Mouse (Mus musculus) limb, embryonic 11.5 days (tissue): ENCODE data around the gene Eif4b. TPM values are rescaled to one million over a fixed set of nuclear protein-coding genes. Genes with fewer than 3 reads are reported as not detected.

ENCODE experiments used
- ATAC-seq: fragments of 200-750 bp; cut with Nextera tagmentation; 2 replicates; pipeline ENCODE4 v1.8.0; 2017; ENCODE audit warnings: low read depth; ENCODE audit not compliant: insufficient number of reproducible peaks, low FRiP score, low TSS enrichment
- DNase-seq: peaks from one replicate; pipeline ENCODE4 v3.0.0-alpha.2; 2015; ENCODE audit warnings: low spot score
- H3K27ac ChIP-seq: fragments of 300-500 bp; sonication (generic); replicated peaks from 2 replicates; pipeline ENCODE4 v1.5.1; 2014; ENCODE audit warnings: low read depth, mild to moderate bottlenecking, low read length
- H3K27me3 ChIP-seq: fragments of 300-500 bp; sonication (generic); 2 replicates; pipeline ENCODE4 v1.6.1; 2014; ENCODE audit warnings: mild to moderate bottlenecking, low read length, mixed read lengths; ENCODE audit not compliant: control insufficient read depth, insufficient read depth
- H3K36me3 ChIP-seq: fragments of 300-500 bp; sonication (generic); 2 replicates; pipeline ENCODE4 v1.6.1; 2014; ENCODE audit warnings: mild to moderate bottlenecking, low read length, moderate library complexity, mixed read lengths; ENCODE audit not compliant: control insufficient read depth, insufficient read depth
- H3K4me1 ChIP-seq: fragments of 300-500 bp; sonication (generic); 2 replicates; pipeline ENCODE4 v1.6.1; 2014; ENCODE audit warnings: low read length, mixed read lengths; ENCODE audit not compliant: control insufficient read depth, insufficient read depth
- H3K4me2 ChIP-seq: fragments of 300-500 bp; sonication (generic); 2 replicates; pipeline ENCODE4 v1.6.1; 2014; ENCODE audit warnings: low read depth, mild to moderate bottlenecking, moderate library complexity; ENCODE audit not compliant: severe bottlenecking
- H3K4me3 ChIP-seq: fragments of 300-500 bp; sonication (generic); 2 replicates; pipeline ENCODE4 v1.5.1; 2014; ENCODE audit warnings: low read depth, low read length
- H3K9ac ChIP-seq: fragments of 300-500 bp; sonication (generic); 2 replicates; pipeline ENCODE4 v1.6.1; 2014; ENCODE audit warnings: mild to moderate bottlenecking, low read length
- H3K9me3 ChIP-seq: fragments of 300-500 bp; sonication (generic); 2 replicates; pipeline ENCODE4 v1.6.1; 2016; ENCODE audit warnings: low read length; ENCODE audit not compliant: control insufficient read depth
- WGBS: fragments of 180-500 bp; shearing (Covaris S2); extraction: QIAGEN DNeasy Blood & Tissue Kit; methylation state at CpG from one replicate; pipeline ENCODE4 v1.1.7; 2014; 5-methylcytosine and 5-hydroxymethylcytosine counted together
- polyA plus RNA-seq: library from polyadenylated mRNA; unstranded; fragments of >200 nt; fragmentation: Nextera tagmentation; extraction: Ambion mirVana; gene quantifications from 2 replicates; pipeline ENCODE4 v1.2.1, GENCODE M21; 2014

The Eif4b gene
- polyA plus RNA-seq, 1 experiment from 2014 or later, result 131 TPM

- H3K4me3 ChIP-seq, result no peak overlapping the region
- H3K36me3 ChIP-seq, result no peaks in the 10 kb centered on the region; the same call in 1 of the 2 replicates
Observed at GRCm38 (mm10) chr15:102110271-102110670, 36.7 kb downstream of the Eif4b start.

GRCm38 (mm10) chr15:102110701-102111494 lies 37.3 kb downstream of the Eif4b start:
- DNase-seq (no peak), ATAC-seq (no peak)
- H3K36me3 ChIP-seq, result no peaks in the 10 kb centered on the region; the same call in 1 of the 2 replicates
- WGBS, result 83% methylated on average over 29 of the region's 29 CpGs
- H3K27ac ChIP-seq, result no peak overlapping the region
- H3K9me3 ChIP-seq, result no peaks in the 10 kb centered on the region
- H3K4me1 ChIP-seq, result peaks cover 8% of the 10 kb centered on the region
- no peak overlapping the region for H3K9ac ChIP-seq
- H3K4me3 ChIP-seq, result no peak overlapping the region
- no peak overlapping the region for H3K4me2 ChIP-seq
- H3K27me3 ChIP-seq, result no peaks in the 10 kb centered on the region

More at GRCm38 (mm10) chr15:102110271-102110670, 36.7 kb downstream of the Eif4b start:
- ATAC-seq (no peak), DNase-seq (no peak)
- Histone ChIP-seq H3K27ac (no peak overlapping the region), H3K4me2 (no peak overlapping the region), H3K27me3 (no peaks in the 10 kb centered on the region), H3K4me1 (peaks cover 8% of the 10 kb centered on the region), H3K9ac (no peak overlapping the region), H3K9me3 (no peaks in the 10 kb centered on the region)
- 92% methylated on average over 7 of the region's 7 CpGs for WGBS

- WGBS, result 84% methylated on average over 11 of the region's 11 CpGs
- ATAC-seq (no peak), DNase-seq (no peak)
- Histone ChIP-seq H3K9me3 (no peaks in the 10 kb centered on the region), H3K27me3 (no peaks in the 10 kb centered on the region), H3K4me1 (peaks cover 3% of the 10 kb centered on the region; the same call in 1 of the 2 replicates), H3K27ac (no peak overlapping the region), H3K9ac (no peak overlapping the region), H3K4me3 (no peak overlapping the region), H3K4me2 (no peak overlapping the region), H3K36me3 (no peaks in the 10 kb centered on the region; the same call in 1 of the 2 replicates)
Observed at GRCm38 (mm10) chr15:102111495-102111829, 37.9 kb downstream of the Eif4b start.

- H3K4me1 ChIP-seq, result no peaks in the 10 kb centered on the region
- no peak for ATAC-seq
- no peak overlapping the region for H3K9ac ChIP-seq
- no peak overlapping the region for H3K4me2 ChIP-seq
- WGBS, result 94% methylated on average over 6 of the region's 6 CpGs
- H3K36me3 ChIP-seq, result no peaks in the 10 kb centered on the region; the same call in 1 of the 2 replicates
- H3K4me3 ChIP-seq, result no peak overlapping the region
- no peaks in the 10 kb centered on the region for H3K27me3 ChIP-seq
- H3K9me3 ChIP-seq, result no peaks in the 10 kb centered on the region
- H3K27ac ChIP-seq, result no peak overlapping the region
- DNase-seq, result no peak
Observed at GRCm38 (mm10) chr15:102112181-102112580, 38.6 kb downstream of the Eif4b start.

- WGBS, result 69% methylated on average over 8 of the region's 8 CpGs
- Histone ChIP-seq H3K27ac (no peak overlapping the region), H3K4me1 (no peaks in the 10 kb centered on the region), H3K27me3 (no peaks in the 10 kb centered on the region), H3K4me2 (no peak overlapping the region), H3K4me3 (no peak overlapping the region), H3K9ac (no peak overlapping the region), H3K36me3 (peaks cover 3% of the 10 kb centered on the region), H3K9me3 (no peaks in the 10 kb centered on the region)
- ATAC-seq (no peak), DNase-seq (no peak)
Observed at GRCm38 (mm10) chr15:102112827-102113226, 39.3 kb downstream of the Eif4b start.

DNA sequence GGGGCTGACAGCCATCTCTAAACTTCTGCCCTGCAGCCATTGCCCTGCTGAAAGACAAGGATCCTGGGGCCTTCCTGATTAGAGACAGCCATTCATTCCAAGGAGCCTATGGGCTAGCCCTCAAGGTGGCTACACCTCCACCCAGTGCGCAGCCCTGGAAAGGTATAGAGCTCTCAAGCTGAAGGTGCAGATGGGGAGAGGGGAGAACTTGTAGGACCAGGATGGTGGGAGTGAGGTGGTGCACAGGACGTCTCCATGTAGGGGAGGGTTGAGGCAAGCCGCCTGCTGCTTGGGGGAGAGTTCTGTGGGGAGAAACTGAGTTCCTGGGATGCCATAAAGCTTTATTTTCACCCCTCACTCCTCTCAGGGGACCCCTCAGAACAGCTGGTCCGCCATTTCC lies 40.1 kb downstream of the Eif4b start:
- Histone ChIP-seq H3K9ac (no peak overlapping the region), H3K4me1 (no peaks in the 10 kb centered on the region), H3K36me3 (peaks cover 7% of the 10 kb centered on the region), H3K4me2 (no peak overlapping the region), H3K27me3 (no peaks in the 10 kb centered on the region), H3K4me3 (no peak overlapping the region), H3K27ac (no peak overlapping the region), H3K9me3 (no peaks in the 10 kb centered on the region)
- ATAC-seq (no peak), DNase-seq (no peak)
- 78% methylated on average over 4 of the region's 4 CpGs for WGBS

DNA sequence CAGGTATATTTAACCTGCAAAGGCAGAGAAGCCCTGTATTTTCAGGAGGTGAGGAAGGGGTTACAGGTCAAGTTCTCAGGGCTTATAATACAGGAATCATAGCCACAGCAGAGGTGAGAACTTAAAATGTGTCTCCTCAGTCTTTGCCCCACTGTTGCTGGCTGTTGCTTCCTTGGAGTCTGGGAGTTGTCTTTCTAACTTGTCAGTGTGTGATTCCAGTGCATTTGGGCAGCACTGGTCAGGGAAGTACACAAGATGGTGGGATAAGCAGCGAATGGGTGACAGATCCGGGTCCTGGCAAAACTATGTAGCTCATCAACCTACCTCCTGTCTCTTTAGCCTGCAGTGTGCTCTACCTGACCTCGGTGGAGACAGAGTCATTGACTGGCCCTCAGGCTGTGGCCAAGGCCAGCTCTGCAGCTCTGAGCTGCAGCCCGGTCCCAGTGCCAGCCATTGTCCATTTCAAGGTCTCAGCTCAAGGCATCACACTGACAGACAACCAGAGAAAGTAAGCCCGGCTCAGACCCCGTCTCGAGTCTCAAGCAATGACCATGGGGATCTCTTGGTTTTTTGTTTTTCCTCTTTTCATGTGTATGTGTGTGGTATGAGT lies 41.2 kb downstream of the Eif4b start:
- H3K4me1 ChIP-seq, result no peaks in the 10 kb centered on the region
- H3K4me3 ChIP-seq, result no peak overlapping the region
- no peak overlapping the region for H3K4me2 ChIP-seq
- H3K9ac ChIP-seq, result no peak overlapping the region
- no peaks in the 10 kb centered on the region for H3K27me3 ChIP-seq
- ATAC-seq (no peak), DNase-seq (no peak)
- no peak overlapping the region for H3K27ac ChIP-seq
- H3K9me3 ChIP-seq, result no peaks in the 10 kb centered on the region
- WGBS, result 88% methylated on average over 7 of the region's 7 CpGs
- peaks cover 12% of the 10 kb centered on the region for H3K36me3 ChIP-seq

GRCm38 (mm10) chr15:102115731-102116231 lies 42.2 kb downstream of the Eif4b start:
- Histone ChIP-seq H3K4me1 (no peaks in the 10 kb centered on the region), H3K36me3 (peaks cover 13% of the 10 kb centered on the region), H3K9me3 (no peaks in the 10 kb centered on the region), H3K27ac (no peak overlapping the region), H3K27me3 (no peaks in the 10 kb centered on the region), H3K4me3 (no peak overlapping the region), H3K9ac (no peak overlapping the region), H3K4me2 (no peak overlapping the region)
- 76% methylated on average over 9 of the region's 9 CpGs for WGBS
- ATAC-seq, result no peak
- no peak for DNase-seq
